Mouse (Mus musculus) Muller cell, postnatal 12 days (primary cell): ENCODE data around the gene Wfdc18.

ENCODE experiments used
- DNase-seq: peaks from one replicate; pipeline ENCODE4 v3.0.0-alpha.2; 2015; ENCODE audit errors: inconsistent ontology term

Gene Wfdc18

GRCm38 (mm10) chr11:83742731-83743355 lies 34.0 kb downstream of the Wfdc18 start:
- DNase-seq, result no peak

GRCm38 (mm10) chr11:83743525-83743924 lies 34.7 kb downstream of the Wfdc18 start:
- DNase-seq, result no peak

GRCm38 (mm10) chr11:83746152-83746551 lies 37.3 kb downstream of the Wfdc18 start:
- DNase-seq, result no peak

- no peak for DNase-seq
These were observed 37.9 kb downstream of the Wfdc18 start, which contains the start of gene Wfdc21 for GRCm38 (mm10) chr11:83746681-83747080. Wfdc21 (plus strand) TSS chr11:83746940.

- DNase-seq, result no peak
These were observed 38.8 kb downstream of the Wfdc18 start for GRCm38 (mm10) chr11:83747376-83748265.

GRCm38 (mm10) chr11:83753581-83754181 lies 44.9 kb downstream of the Wfdc18 start, which contains the start of gene Heatr6:
Heatr6 (plus strand) TSS chr11:83753696.
- DNase-seq, result peak; percentile 93

GRCm38 (mm10) chr11:83754227-83754626 lies 45.4 kb downstream of the Wfdc18 start:
- DNase-seq, result no peak
